Mouse (Mus musculus): ENCODE data around the gene Lonp2. TPM values are rescaled to one million over a fixed set of nuclear protein-coding genes. Genes with fewer than 3 reads are reported as not detected.

Gene Lonp2
- polyA plus RNA-seq, 1 experiment from 2014 or later: 103 TPM

DNA sequence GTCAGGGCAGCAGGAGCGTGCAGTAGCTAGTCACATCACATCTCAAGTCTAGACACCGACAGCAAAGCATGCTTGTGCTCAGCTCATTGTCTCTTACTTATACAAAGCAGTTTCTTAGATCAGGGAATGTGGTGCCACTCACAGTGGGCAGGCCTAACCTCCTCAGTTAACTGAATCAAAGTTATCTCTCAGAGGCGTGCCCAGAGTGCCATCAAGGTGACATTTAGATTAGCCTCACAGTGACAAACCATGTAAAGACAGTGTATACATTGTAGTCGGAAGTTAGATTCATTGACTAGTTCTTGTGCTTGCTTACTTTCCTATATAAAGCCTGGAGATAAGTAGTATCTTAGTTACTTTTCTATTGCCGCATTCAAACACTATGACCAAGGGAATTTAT lies 6.4 kb downstream of the Lonp2 start:
- no peak overlapping the region for H3K27ac ChIP-seq (replicated peaks)
- H3K4me2 ChIP-seq: no peak overlapping the region
- no peak for ATAC-seq (ENCODE audit: low read depth)
- no peak overlapping the region for H3K9ac ChIP-seq
- no peaks in the 10 kb centered on the region for H3K9me3 ChIP-seq
- H3K4me3 ChIP-seq: no peak overlapping the region
- no peaks in the 10 kb centered on the region for H3K27me3 ChIP-seq
- peaks cover 20% of the 10 kb centered on the region for H3K36me3 ChIP-seq
- peaks cover 14% of the 10 kb centered on the region for H3K4me1 ChIP-seq (replicated peaks)
- WGBS: 91% methylated on average over 5 of the region's 5 CpGs

DNA sequence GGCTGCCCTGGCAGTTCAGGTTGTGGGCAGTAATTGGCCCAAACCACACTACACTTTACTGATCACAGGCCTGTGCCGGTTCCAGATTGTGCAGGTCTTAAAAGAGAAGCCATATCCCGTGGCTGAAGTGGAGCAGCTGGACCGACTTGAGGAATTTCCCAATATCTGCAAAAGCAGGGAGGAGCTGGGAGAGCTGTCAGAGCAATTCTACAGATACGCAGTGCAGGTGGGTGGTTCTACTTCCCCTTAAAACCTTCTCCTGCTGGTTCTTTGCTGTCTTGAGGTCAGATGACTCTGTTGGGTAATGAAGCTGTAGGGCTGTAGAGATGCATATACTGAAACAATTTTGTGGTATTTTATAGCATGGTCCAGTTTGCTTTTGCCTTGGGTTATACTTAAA lies 7.6 kb downstream of the Lonp2 start:
- no peak overlapping the region for H3K4me3 ChIP-seq
- H3K27ac ChIP-seq (replicated peaks): no peak overlapping the region
- no peaks in the 10 kb centered on the region for H3K27me3 ChIP-seq
- WGBS: 91% methylated on average over 4 of the region's 4 CpGs
- ATAC-seq (ENCODE audit: low read depth): no peak
- H3K9me3 ChIP-seq: no peaks in the 10 kb centered on the region
- H3K4me2 ChIP-seq: no peak overlapping the region
- peaks cover 31% of the 10 kb centered on the region for H3K36me3 ChIP-seq
- H3K4me1 ChIP-seq (replicated peaks): peaks cover 4% of the 10 kb centered on the region
- H3K9ac ChIP-seq: no peak overlapping the region

DNA sequence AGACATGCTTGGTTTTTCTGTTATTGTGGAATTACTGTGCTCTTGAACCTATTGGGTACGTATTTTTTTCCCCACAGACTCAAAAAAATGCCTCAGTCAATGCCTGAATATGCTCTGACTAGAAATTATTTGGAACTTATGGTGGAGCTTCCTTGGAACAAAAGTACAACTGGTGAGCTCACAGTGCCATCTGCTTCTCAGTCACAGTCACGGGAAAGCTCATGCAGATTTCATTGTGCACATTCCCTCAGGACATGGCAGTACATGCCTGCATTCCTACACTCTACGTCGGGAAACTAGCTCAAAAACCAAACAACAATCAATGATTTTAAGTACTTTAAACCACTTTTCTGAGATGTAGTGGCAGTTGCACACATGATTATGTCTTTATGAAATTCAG lies 14.0 kb downstream of the Lonp2 start:
- Histone ChIP-seq H3K4me1 (replicated peaks) (no peaks in the 10 kb centered on the region), H3K9me3 (no peaks in the 10 kb centered on the region), H3K9ac (no peak overlapping the region), H3K27me3 (no peaks in the 10 kb centered on the region), H3K4me3 (no peak overlapping the region), H3K4me2 (no peak overlapping the region), H3K27ac (replicated peaks) (no peak overlapping the region), H3K36me3 (peaks cover 86% of the 10 kb centered on the region)
- ATAC-seq (ENCODE audit: low read depth): no peak
- 83% methylated on average over 4 of the region's 4 CpGs for WGBS

DNA sequence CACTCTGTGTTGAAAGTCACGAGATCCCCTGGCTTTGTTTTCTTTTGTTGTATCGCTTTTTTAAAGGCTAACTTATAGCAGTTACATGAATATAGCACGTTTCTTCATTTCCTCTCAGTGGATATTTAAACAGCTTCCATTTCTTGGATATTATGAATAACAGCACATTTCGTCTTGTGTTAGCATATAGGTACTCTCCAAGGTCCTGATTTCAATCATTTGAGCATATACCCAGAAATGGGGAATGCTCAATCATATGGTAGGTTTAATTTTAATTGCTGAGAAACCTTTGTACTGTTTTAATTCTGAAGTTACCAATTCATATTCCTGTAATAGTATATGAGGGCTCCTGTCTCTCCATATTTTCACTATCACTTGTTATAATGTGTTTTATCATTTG lies 15.1 kb downstream of the Lonp2 start:
- no peak overlapping the region for H3K9ac ChIP-seq
- peaks cover 81% of the 10 kb centered on the region for H3K36me3 ChIP-seq
- 84% methylated on average over 4 of the region's 4 CpGs for WGBS
- no peak overlapping the region for H3K4me3 ChIP-seq
- no peak for ATAC-seq (ENCODE audit: low read depth)
- H3K9me3 ChIP-seq: no peaks in the 10 kb centered on the region
- no peak overlapping the region for H3K4me2 ChIP-seq
- H3K27me3 ChIP-seq: no peaks in the 10 kb centered on the region
- no peak overlapping the region for H3K27ac ChIP-seq (replicated peaks)
- H3K4me1 ChIP-seq (replicated peaks): no peaks in the 10 kb centered on the region

DNA sequence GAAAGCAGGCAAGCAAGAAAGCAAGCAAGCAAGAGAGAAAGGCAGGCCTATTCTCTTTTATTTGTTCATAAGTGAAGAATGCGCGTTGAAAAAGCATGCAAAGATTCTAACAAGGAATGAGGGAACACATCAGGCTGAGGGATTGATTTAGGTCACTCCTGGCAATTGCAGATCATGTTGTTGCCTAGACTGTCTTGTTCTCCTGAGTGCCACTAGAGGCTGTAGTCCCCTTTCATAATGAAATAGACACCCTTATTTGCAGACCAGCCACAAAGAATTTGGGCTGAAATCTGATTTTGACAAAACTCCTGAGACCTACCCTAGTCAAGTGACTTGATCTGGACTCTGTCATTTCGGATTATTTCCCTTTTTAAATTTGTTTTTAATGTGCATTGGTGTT lies 18.8 kb downstream of the Lonp2 start:
- peaks cover 54% of the 10 kb centered on the region for H3K36me3 ChIP-seq
- H3K4me1 ChIP-seq (replicated peaks): no peaks in the 10 kb centered on the region
- H3K27me3 ChIP-seq: no peaks in the 10 kb centered on the region
- ATAC-seq (ENCODE audit: low read depth): no peak
- 82% methylated on average over 3 of the region's 3 CpGs for WGBS
- H3K4me3 ChIP-seq: no peak overlapping the region
- H3K27ac ChIP-seq (replicated peaks): no peak overlapping the region
- H3K9ac ChIP-seq: no peak overlapping the region
- H3K9me3 ChIP-seq: no peaks in the 10 kb centered on the region
- H3K4me2 ChIP-seq: no peak overlapping the region

DNA sequence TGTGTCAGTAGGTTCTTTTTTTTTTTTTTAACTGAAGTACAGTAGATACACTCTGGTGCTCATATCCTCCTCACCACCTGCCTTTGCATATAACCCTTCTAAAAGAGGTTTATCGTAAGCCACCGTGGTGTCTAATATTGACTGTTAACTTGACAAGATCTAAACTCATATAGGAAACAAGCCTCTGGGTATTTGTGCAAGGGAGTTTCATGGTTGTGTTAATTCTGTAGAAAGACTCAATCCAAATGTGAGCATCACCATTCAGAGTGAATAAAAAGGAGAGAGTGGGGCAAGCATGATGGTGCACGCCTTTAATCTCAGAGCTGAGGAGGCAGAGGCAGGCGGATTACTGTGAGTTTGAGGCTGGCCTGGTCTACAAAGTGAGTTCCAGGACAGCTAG lies 20.8 kb downstream of the Lonp2 start:
- H3K27ac ChIP-seq (replicated peaks): no peak overlapping the region
- WGBS: 92% methylated on average over 4 of the region's 4 CpGs
- no peaks in the 10 kb centered on the region for H3K4me1 ChIP-seq (replicated peaks)
- no peak overlapping the region for H3K4me2 ChIP-seq
- H3K9me3 ChIP-seq: no peaks in the 10 kb centered on the region
- H3K4me3 ChIP-seq: no peak overlapping the region
- no peaks in the 10 kb centered on the region for H3K27me3 ChIP-seq
- peaks cover 38% of the 10 kb centered on the region for H3K36me3 ChIP-seq
- H3K9ac ChIP-seq: no peak overlapping the region
- ATAC-seq (ENCODE audit: low read depth): no peak

DNA sequence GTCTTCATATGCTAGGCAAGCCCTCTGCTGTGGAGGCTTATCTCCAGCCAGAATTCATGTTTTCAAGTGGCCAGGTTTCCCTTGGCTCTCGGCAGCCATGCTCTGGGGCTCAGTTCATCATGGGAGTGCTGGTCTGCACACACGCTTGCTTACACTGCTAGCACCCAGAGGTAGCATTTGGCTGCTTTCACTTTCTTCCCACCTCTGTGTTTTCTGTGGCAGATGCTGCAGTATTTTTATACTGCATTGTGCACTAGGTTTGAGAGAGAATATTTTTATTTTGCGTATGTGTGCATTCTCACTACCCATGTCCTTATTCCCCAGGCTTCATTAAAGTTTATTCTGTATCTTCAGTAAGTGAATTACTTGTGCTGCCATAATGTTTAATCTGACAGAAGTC lies 23.9 kb downstream of the Lonp2 start:
- H3K27me3 ChIP-seq: no peaks in the 10 kb centered on the region
- ATAC-seq (ENCODE audit: low read depth): no peak
- H3K4me2 ChIP-seq: no peak overlapping the region
- no peak overlapping the region for H3K4me3 ChIP-seq
- H3K4me1 ChIP-seq (replicated peaks): no peaks in the 10 kb centered on the region; the same call in 1 of the 2 replicates
- peaks cover 29% of the 10 kb centered on the region for H3K36me3 ChIP-seq
- H3K9ac ChIP-seq: no peak overlapping the region
- 83% methylated on average over 3 of the region's 3 CpGs for WGBS
- H3K9me3 ChIP-seq: no peaks in the 10 kb centered on the region
- no peak overlapping the region for H3K27ac ChIP-seq (replicated peaks)

DNA sequence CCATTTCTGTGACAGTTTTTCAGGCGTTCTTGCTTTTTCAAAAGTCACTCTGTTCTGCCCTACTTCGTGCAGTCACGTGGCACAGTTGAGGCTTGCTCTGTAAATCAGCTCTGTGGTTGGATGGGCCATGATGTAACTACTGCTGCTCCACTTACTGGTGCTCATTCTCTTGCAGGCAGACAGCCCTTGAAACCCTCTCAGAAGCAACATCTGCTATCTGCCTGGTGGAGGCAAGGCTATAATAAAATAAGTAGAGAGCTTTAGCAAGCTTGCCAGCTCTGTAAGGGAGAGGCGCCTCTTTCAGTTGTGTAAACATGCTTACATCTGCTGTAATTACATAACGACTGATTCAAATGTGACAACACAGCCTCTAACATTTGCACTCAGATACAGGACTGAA lies 27.6 kb downstream of the Lonp2 start:
- H3K4me1 ChIP-seq (replicated peaks): no peaks in the 10 kb centered on the region; the same call in 1 of the 2 replicates
- peaks cover 29% of the 10 kb centered on the region for H3K36me3 ChIP-seq

DNA sequence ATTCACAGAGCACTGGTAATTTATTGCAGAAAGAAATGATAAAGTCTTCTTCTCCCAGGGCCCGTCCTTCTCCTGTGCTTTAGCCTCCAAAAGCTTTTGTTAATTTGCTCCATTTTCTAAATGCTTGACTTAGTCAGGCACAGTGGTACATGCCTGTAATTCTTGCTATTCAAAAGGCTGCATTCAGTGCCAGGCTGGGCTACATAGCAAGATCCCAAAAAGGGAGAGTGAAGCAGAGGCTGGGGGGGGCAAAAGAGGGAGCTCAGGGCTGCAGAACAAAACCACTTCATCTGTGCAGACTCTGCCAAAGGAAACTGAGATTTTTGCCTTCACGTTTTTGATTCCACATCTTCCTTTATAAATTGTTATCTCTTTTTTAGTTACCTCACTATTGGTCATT lies 28.7 kb downstream of the Lonp2 start:
- H3K9ac ChIP-seq: no peak overlapping the region

More for the DNA sequence above, 27.6 kb downstream of the Lonp2 start:
- Histone ChIP-seq H3K9me3 (no peaks in the 10 kb centered on the region), H3K9ac (no peak overlapping the region), H3K27me3 (no peaks in the 10 kb centered on the region), H3K27ac (replicated peaks) (no peak overlapping the region), H3K4me2 (no peak overlapping the region), H3K4me3 (no peak overlapping the region)
- WGBS: 87% methylated on average over 5 of the region's 5 CpGs
- no peak for ATAC-seq (ENCODE audit: low read depth)

DNA sequence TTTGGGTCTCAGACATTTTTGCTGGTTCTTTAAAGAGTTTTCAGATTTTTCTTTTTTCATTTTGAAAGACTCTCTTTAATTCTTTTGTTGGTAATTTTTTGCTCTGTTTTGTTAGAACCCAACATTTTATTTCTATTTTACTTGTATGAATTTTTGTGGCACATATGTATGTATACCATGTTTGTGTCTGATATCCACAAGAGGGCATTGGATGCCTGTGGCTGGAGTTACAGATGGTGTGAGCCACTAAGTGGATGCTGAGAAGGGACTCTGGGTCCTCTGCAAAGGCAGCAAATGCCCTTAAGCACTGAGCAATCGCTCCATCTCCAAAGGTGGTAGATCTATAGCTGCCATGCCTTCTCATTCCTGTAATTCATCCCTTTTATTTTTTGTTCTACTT lies 30.7 kb downstream of the Lonp2 start:
- Histone ChIP-seq H3K4me1 (replicated peaks) (no peaks in the 10 kb centered on the region; the same call in 1 of the 2 replicates), H3K4me2 (no peak overlapping the region), H3K9ac (no peak overlapping the region), H3K27ac (replicated peaks) (no peak overlapping the region), H3K36me3 (peaks cover 34% of the 10 kb centered on the region), H3K27me3 (no peaks in the 10 kb centered on the region), H3K9me3 (no peaks in the 10 kb centered on the region), H3K4me3 (no peak overlapping the region)
- ATAC-seq (ENCODE audit: low read depth): no peak
- 89% methylated on average over 1 of the region's 1 CpGs for WGBS

More for the DNA sequence above, 28.7 kb downstream of the Lonp2 start:
- 71% methylated on average over 2 of the region's 2 CpGs for WGBS
- no peak overlapping the region for H3K4me3 ChIP-seq
- no peak overlapping the region for H3K4me2 ChIP-seq
- H3K4me1 ChIP-seq (replicated peaks): no peaks in the 10 kb centered on the region; the same call in 1 of the 2 replicates
- no peak overlapping the region for H3K27ac ChIP-seq (replicated peaks)
- H3K27me3 ChIP-seq: no peaks in the 10 kb centered on the region
- peaks cover 29% of the 10 kb centered on the region for H3K36me3 ChIP-seq
- no peak for ATAC-seq (ENCODE audit: low read depth)
- no peaks in the 10 kb centered on the region for H3K9me3 ChIP-seq

DNA sequence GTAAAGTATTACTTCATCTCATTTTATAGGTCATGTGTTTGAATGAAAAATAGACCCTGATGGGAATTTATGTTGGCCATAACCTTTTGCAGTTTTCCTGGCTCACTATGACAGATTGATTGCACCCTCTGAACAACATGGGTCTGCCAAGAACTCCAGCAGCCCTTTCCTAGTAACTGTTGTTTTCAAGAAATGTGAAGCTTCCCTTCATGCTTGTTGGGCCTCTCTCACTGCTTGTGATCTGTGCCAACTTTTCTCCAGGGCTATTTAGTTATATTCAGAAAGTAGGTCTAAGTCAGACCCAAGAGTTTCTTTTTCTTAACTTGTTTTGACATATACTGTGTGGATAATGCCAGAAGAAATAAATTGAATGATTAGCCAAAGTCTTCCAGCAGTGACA lies 44.9 kb downstream of the Lonp2 start:
- no peak overlapping the region for H3K9ac ChIP-seq
- no peaks in the 10 kb centered on the region for H3K27me3 ChIP-seq
- no peak for ATAC-seq (ENCODE audit: low read depth)
- H3K4me3 ChIP-seq: no peak overlapping the region
- peaks cover 40% of the 10 kb centered on the region for H3K36me3 ChIP-seq
- no peak overlapping the region for H3K4me2 ChIP-seq
- no peaks in the 10 kb centered on the region for H3K9me3 ChIP-seq
- H3K27ac ChIP-seq (replicated peaks): peak overlapping the region; percentile 29; the same call in 1 of the 2 replicates
- H3K4me1 ChIP-seq (replicated peaks): no peaks in the 10 kb centered on the region

DNA sequence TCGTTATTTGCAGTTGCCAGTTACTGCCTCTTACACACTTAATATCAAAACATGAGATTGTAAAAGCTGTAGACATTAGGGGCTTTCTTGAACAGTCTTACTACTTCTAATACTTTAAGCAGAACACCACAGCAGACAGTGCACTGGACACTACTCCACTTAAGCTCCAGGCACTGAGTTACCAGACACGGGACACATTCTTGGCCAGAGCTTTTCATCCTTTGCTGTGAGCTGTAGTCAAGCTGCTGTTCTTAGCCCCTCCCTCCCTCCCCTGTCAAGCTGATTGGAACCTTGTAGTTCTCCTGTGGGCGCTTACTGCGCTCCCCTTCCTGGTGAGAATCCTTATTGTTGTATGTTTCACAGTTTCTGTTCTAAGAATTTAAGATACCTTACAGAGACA lies 45.4 kb downstream of the Lonp2 start:
- H3K4me2 ChIP-seq: no peak overlapping the region
- peaks cover 45% of the 10 kb centered on the region for H3K36me3 ChIP-seq
- H3K9ac ChIP-seq: no peak overlapping the region
- H3K4me3 ChIP-seq: no peak overlapping the region
- peak overlapping the region; percentile 29; the same call in 1 of the 2 replicates for H3K27ac ChIP-seq (replicated peaks)
- ATAC-seq (ENCODE audit: low read depth): no peak
- no peaks in the 10 kb centered on the region for H3K9me3 ChIP-seq
- WGBS: 74% methylated on average over 4 of the region's 4 CpGs
- no peaks in the 10 kb centered on the region for H3K4me1 ChIP-seq (replicated peaks)
- no peaks in the 10 kb centered on the region for H3K27me3 ChIP-seq

DNA sequence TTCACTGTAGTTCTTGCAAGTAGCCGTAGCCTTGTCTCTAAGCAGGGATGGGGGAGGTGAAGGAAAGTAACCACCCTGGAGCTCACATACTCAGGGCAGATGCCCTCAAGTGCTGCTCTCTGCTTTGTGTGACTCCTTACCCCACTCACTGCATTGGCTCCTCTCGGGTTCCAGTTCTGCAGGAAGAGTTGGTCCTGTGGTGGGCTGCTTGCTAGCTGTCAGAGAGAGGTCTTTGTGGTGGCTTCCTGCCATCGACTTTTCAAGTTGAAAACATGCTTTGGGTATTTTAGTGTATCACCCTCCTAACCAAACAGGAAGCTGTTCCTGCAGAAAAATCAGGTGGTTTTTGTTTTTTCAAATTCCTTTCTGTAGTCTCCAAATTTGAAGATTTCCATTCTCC lies 62.8 kb downstream of the Lonp2 start:
- Histone ChIP-seq H3K4me1 (replicated peaks) (no peaks in the 10 kb centered on the region), H3K9ac (no peak overlapping the region), H3K27me3 (no peaks in the 10 kb centered on the region), H3K27ac (replicated peaks) (no peak overlapping the region), H3K36me3 (0 out of 2 replicates have a peak, but pooled peaks cover 9% of the 10 kb centered on the region), H3K4me3 (no peak overlapping the region), H3K9me3 (no peaks in the 10 kb centered on the region), H3K4me2 (no peak overlapping the region)
- 82% methylated on average over 3 of the region's 3 CpGs for WGBS
- ATAC-seq (ENCODE audit: low read depth): no peak
